Mouse (Mus musculus): Measurements from ENCODE around the gene Olfr111. TPM values are rescaled to one million over a fixed set of nuclear protein-coding genes. Genes with fewer than 3 reads are reported as not detected.
"Not testable (repeated sequence)": the region's sequence is repeated elsewhere in the genome, so short reads cannot be mapped to it uniquely, and the experiment has no call there.

Olfr111 gene
- not detected in 2 replicates for polyA plus RNA-seq (2014; fragmentation: Nextera tagmentation; extraction: Ambion mirVana)

DNA sequence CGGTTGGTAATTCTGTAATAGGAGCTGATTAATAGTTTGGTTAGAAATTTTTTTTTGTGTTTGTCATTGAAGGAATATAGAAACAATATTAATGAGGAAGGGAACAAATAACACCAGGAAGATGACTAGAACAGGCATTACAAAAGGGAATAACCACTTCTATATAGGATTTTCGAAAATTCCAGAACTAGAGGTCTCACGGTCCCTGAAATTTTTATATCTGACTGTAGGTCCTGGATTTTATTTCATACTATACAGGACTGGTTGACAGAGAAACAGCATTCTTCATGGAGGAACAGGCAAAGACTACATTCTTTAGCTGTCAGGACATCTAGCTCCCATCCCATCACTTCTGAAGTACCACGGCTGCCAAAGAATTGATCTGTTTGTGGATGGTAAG, at the start of gene Olfr111:
Olfr111 (plus strand) TSS at position 301 of the 400 bp plus-strand sequence.
- H3K4me3 ChIP-seq (ENCODE audit: low read depth, low read length) = no peak within 1 kb of the TSS
- H3K4me1 ChIP-seq (ENCODE audit: control insufficient read depth, insufficient read depth, low read length) = no peaks in the 10 kb centered on the region
- 86% methylated on average over 4 of the region's 4 CpGs for WGBS
- DNase-seq (ENCODE audit: low spot score) (no peak), ATAC-seq (ENCODE audit: low read depth) (no peak)
- no peaks in the 10 kb centered on the region for H3K27me3 ChIP-seq (replicated peaks; ENCODE audit: control insufficient read depth, insufficient read depth, low read length)
- H3K27ac ChIP-seq (replicated peaks; ENCODE audit: low read depth, low read length) = no peak within 1 kb of the TSS
- no peak within 1 kb of the TSS for H3K4me2 ChIP-seq (ENCODE audit: low read depth, low read length)
- no peaks in the 10 kb centered on the region for H3K36me3 ChIP-seq (ENCODE audit: control insufficient read depth, insufficient read depth, low read length)
- H3K9ac ChIP-seq (ENCODE audit: low read depth, low read length) = no peak within 1 kb of the TSS
- no peaks in the 10 kb centered on the region for H3K9me3 ChIP-seq (ENCODE audit: control insufficient read depth, low read length)

DNA sequence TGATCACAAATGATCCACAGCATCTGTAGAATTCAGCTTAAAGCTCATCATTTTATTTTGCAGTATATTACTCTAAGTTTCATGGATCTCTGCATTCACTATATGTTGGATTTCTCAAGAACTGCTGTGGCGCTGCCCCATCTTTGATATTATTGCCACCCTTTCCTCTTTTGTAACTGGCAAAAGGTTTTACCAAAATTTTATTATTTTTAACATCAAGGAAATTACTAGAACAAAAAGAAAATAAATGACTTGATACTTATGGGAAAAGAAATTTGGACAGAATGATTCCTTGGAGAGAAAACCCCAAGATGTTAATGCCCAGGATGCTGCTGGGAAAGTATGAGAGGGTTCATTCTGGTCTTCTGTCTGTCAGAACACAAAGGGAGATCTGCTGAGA, 49.2 kb upstream of the Olfr111 start, which contains the start of gene Olfr109:
Olfr109 (plus strand) TSS at position 301 of the 400 bp plus-strand sequence.
- Histone ChIP-seq H3K36me3 (ENCODE audit: control insufficient read depth, insufficient read depth, low read length) (no peaks in the 10 kb centered on the region), H3K27me3 (replicated peaks; ENCODE audit: control insufficient read depth, insufficient read depth, low read length) (no peaks in the 10 kb centered on the region), H3K4me2 (ENCODE audit: low read depth, low read length) (no peak within 1 kb of the TSS), H3K27ac (replicated peaks; ENCODE audit: low read depth, low read length) (no peak within 1 kb of the TSS), H3K4me3 (ENCODE audit: low read depth, low read length) (no peak within 1 kb of the TSS), H3K9me3 (ENCODE audit: control insufficient read depth, low read length) (no peaks in the 10 kb centered on the region), H3K9ac (ENCODE audit: low read depth, low read length) (no peak within 1 kb of the TSS), H3K4me1 (ENCODE audit: control insufficient read depth, insufficient read depth, low read length) (no peaks in the 10 kb centered on the region)
- WGBS = 88% methylated on average over 1 of the region's 1 CpGs
- no peak for ATAC-seq (ENCODE audit: low read depth)
- no peak for DNase-seq (ENCODE audit: low spot score)

DNA sequence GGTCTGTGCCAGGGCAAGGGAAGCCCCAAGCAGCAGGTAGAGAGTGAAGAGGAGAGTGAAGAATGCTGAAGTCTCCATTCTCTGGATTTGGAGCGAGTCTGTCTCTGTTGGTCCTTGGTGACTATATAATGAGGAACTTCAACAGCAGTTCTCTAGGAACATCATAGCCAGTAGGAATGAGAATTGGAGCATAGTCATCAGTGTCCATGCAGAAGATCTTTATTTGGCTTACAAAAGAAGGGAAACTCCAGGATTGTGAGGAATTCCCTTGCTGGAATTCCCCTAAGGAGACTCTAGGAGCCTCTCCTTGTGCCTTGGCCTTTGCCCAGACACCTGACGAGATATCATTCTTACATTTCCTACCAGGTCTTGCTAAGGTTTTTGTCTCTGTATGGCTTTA, 24.4 kb upstream of the Olfr111 start, which contains the start of gene H2-M2:
H2-M2 (minus strand) TSS at position 101 of the 400 bp plus-strand sequence.
- no peak within 1 kb of the TSS for H3K27ac ChIP-seq (replicated peaks; ENCODE audit: low read depth, low read length)
- no peak within 1 kb of the TSS for H3K9ac ChIP-seq (ENCODE audit: low read depth, low read length)
- no peaks in the 10 kb centered on the region for H3K27me3 ChIP-seq (replicated peaks; ENCODE audit: control insufficient read depth, insufficient read depth, low read length)
- no peak within 1 kb of the TSS for H3K4me3 ChIP-seq (ENCODE audit: low read depth, low read length)
- no peaks in the 10 kb centered on the region for H3K4me1 ChIP-seq (ENCODE audit: control insufficient read depth, insufficient read depth, low read length)
- H3K9me3 ChIP-seq (ENCODE audit: control insufficient read depth, low read length) = 0 out of 2 replicates have a peak, but pooled peaks cover 2% of the 10 kb centered on the region
- DNase-seq (ENCODE audit: low spot score) (no peak), ATAC-seq (ENCODE audit: low read depth) (no peak)
- no peaks in the 10 kb centered on the region for H3K36me3 ChIP-seq (ENCODE audit: control insufficient read depth, insufficient read depth, low read length)
- H3K4me2 ChIP-seq (ENCODE audit: low read depth, low read length) = no peak within 1 kb of the TSS
- 81% methylated on average over 2 of the region's 2 CpGs for WGBS

DNA sequence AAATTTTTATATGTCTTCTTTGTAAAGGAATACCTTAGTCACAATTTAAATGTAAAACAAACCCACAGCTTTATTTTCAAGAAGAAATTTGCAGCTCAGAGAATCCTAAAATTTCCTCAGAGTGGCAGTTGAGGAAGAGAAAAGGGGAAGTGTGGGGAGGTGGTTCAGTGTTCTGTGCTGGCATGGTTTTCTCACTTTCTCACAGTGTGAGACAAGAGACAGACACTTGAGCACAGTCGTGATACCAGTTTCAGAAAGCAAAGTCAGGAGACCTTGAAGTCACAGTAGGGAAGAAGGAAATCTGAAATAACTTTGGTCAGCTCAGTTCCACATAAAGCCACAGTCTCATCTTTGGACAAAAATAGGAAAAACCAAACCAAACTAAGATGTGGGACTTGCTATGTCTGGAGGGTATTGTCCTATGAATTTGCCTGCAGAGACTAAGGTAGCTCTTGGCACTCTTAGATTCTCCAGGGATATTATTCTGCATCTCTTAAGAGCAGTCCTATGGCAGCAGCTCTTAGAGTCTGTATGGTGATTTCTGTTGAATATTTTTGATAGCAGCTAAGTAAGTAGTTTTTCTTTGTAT, 15.8 kb upstream of the Olfr111 start, which contains the start of gene Olfr110:
Olfr110 (plus strand) TSS at position 539 of the 589 bp plus-strand sequence.
- ATAC-seq (ENCODE audit: low read depth) = no peak
- 61% methylated on average over 1 of the region's 1 CpGs for WGBS
- H3K27me3 ChIP-seq (replicated peaks; ENCODE audit: control insufficient read depth, insufficient read depth, low read length) = no peaks in the 10 kb centered on the region
- H3K9me3 ChIP-seq (ENCODE audit: control insufficient read depth, low read length) = no peaks in the 10 kb centered on the region
- no peak within 1 kb of the TSS for H3K4me3 ChIP-seq (ENCODE audit: low read depth, low read length)
- H3K4me2 ChIP-seq (ENCODE audit: low read depth, low read length) = no peak within 1 kb of the TSS
- H3K27ac ChIP-seq (replicated peaks; ENCODE audit: low read depth, low read length) = no peak within 1 kb of the TSS
- H3K9ac ChIP-seq (ENCODE audit: low read depth, low read length) = no peak within 1 kb of the TSS
- H3K36me3 ChIP-seq (ENCODE audit: control insufficient read depth, insufficient read depth, low read length) = no peaks in the 10 kb centered on the region
- DNase-seq (ENCODE audit: low spot score) = no peak
- no peaks in the 10 kb centered on the region for H3K4me1 ChIP-seq (ENCODE audit: control insufficient read depth, insufficient read depth, low read length)

DNA sequence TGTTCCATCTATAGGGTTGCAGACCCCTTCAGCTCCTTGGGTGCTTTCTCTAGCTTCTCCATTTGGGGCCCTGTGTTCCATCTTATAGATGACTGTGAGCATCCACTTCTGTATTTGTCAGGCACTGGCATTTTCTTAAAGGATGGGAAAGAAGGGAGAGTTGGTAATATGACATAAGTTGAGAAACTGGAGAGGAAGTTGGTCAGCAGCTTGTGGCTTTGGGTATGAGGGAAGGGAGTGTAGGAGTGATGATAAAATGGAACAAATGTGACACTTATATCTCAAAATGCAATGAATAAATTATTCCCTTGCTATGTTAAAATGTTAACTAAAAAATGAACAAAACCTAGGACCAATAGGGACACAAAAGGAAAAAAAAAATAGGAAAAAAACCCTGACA, 16.8 kb downstream of the Olfr111 start:
- H3K9me3 ChIP-seq (ENCODE audit: control insufficient read depth, low read length) = not testable (repeated sequence)

DNA sequence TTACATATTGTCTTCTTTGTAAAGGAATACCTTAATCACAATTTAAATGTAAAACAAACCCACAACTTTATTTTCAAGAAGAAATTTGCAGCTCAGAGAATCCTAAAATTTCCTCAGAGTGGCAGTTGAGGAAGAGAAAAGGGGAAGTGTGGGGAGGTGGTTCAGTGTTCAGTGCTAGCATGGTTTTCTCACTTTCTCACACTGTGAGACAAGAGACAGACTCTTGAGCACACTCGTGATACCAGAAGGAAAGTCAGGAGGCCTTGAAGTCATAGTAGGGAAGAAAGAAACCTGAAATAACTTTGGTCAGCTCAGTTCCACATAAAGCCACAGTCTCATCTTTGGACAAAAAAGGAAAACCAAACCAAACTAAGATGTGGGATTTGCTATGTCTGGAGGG, 17.6 kb downstream of the Olfr111 start:
- H3K27me3 ChIP-seq (replicated peaks; ENCODE audit: control insufficient read depth, insufficient read depth, low read length); H3K9me3 ChIP-seq (ENCODE audit: control insufficient read depth, low read length); H3K4me2 ChIP-seq (ENCODE audit: low read depth, low read length); ATAC-seq (ENCODE audit: low read depth); H3K36me3 ChIP-seq (ENCODE audit: control insufficient read depth, insufficient read depth, low read length); H3K4me3 ChIP-seq (ENCODE audit: low read depth, low read length); H3K27ac ChIP-seq (replicated peaks; ENCODE audit: low read depth, low read length); H3K9ac ChIP-seq (ENCODE audit: low read depth, low read length); H3K4me1 ChIP-seq (ENCODE audit: control insufficient read depth, insufficient read depth, low read length); DNase-seq (ENCODE audit: low spot score): not testable (repeated sequence)
- WGBS = 61% methylated on average over 1 of the region's 1 CpGs

More for the DNA sequence above, 16.8 kb downstream of the Olfr111 start:
- H3K36me3 ChIP-seq (ENCODE audit: control insufficient read depth, insufficient read depth, low read length); H3K4me1 ChIP-seq (ENCODE audit: control insufficient read depth, insufficient read depth, low read length); H3K9ac ChIP-seq (ENCODE audit: low read depth, low read length); H3K4me3 ChIP-seq (ENCODE audit: low read depth, low read length); DNase-seq (ENCODE audit: low spot score); H3K27ac ChIP-seq (replicated peaks; ENCODE audit: low read depth, low read length); H3K4me2 ChIP-seq (ENCODE audit: low read depth, low read length); ATAC-seq (ENCODE audit: low read depth); H3K27me3 ChIP-seq (replicated peaks; ENCODE audit: control insufficient read depth, insufficient read depth, low read length): not testable (repeated sequence)

DNA sequence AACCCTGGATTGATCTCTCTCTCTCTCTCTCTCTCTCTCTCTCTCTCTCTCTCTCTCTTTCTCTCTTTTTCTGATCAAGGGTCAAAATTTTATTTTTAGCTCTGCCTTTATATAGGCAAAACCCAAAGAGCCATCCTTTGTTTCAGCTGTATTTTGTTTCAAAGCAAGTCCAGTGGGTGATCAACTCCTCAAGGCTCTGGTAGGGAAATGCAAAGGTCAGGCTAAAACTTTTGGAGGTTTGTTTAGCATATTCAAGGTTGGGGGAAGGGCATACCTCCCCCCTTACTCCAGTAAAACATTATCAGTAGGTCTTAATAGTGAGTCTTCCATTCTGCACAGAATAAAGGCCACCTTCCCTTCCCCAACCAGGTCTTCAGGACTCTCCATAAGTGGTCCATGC, 27.3 kb downstream of the Olfr111 start:
- no peaks in the 10 kb centered on the region for H3K36me3 ChIP-seq (ENCODE audit: control insufficient read depth, insufficient read depth, low read length)
- H3K4me1 ChIP-seq (ENCODE audit: control insufficient read depth, insufficient read depth, low read length) = no peaks in the 10 kb centered on the region
- H3K9me3 ChIP-seq (ENCODE audit: control insufficient read depth, low read length) = no peaks in the 10 kb centered on the region
- H3K4me2 ChIP-seq (ENCODE audit: low read depth, low read length) = no peak overlapping the region
- H3K9ac ChIP-seq (ENCODE audit: low read depth, low read length) = no peak overlapping the region
- H3K4me3 ChIP-seq (ENCODE audit: low read depth, low read length) = no peak overlapping the region
- DNase-seq (ENCODE audit: low spot score) (no peak), ATAC-seq (ENCODE audit: low read depth) (no peak)
- H3K27ac ChIP-seq (replicated peaks; ENCODE audit: low read depth, low read length) = no peak overlapping the region
- no peaks in the 10 kb centered on the region for H3K27me3 ChIP-seq (replicated peaks; ENCODE audit: control insufficient read depth, insufficient read depth, low read length)

DNA sequence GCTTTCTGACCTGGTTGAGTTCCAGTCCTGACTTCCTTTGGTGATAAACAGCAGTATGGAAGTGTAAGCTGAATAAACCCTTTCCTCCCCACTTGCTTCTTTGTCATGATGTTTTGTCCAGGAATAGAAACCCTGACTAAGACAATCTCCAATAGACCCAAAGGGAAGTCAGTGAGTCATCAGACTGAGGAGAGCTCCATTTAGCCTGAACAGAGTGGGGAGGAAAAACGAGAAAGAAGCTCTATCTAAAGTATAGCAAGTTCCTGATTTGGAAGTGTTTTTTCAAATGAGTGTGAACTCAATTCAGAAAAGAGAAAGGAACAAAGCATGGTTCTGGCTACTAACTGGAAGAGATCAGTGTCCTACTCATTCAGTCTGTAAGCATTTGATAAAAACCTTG, 30.6 kb downstream of the Olfr111 start:
- ATAC-seq (ENCODE audit: low read depth); H3K4me2 ChIP-seq (ENCODE audit: low read depth, low read length); H3K9ac ChIP-seq (ENCODE audit: low read depth, low read length); H3K4me3 ChIP-seq (ENCODE audit: low read depth, low read length); DNase-seq (ENCODE audit: low spot score); H3K4me1 ChIP-seq (ENCODE audit: control insufficient read depth, insufficient read depth, low read length); H3K27me3 ChIP-seq (replicated peaks; ENCODE audit: control insufficient read depth, insufficient read depth, low read length); H3K9me3 ChIP-seq (ENCODE audit: control insufficient read depth, low read length); H3K27ac ChIP-seq (replicated peaks; ENCODE audit: low read depth, low read length); H3K36me3 ChIP-seq (ENCODE audit: control insufficient read depth, insufficient read depth, low read length): not testable (repeated sequence)
- WGBS = 44% methylated on average over 1 of the region's 1 CpGs

DNA sequence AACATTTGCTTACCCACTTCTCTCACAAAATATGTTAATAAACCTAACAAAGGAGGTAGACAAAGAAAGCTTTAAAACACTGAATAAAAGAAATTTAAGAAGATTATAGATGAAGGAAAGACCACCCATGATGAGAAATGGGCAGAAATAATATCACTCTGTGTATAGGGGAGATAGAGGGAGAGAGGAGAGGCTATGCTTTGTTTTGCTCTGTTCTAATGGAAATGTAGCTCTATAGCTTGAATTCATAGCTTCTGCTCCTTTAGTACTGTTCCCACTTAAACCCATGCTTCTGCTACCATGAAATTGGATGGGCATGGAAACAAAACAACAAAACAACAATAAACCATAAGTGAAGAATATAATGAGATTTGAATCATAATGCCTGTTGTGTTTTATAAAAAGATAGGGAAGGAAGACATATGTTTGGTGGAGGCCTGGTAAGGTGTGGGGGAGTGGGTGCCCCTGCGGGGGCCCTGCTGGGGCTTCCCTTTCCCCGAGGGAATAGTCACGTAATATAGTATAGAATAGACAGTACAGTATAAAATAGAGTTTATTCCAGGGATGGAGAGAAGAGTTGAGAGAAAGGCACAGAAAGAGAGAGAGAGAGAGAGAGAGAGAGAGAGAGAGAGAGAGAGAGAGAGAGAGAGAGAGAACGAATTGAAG, 33.8 kb downstream of the Olfr111 start:
- no peak for ATAC-seq (ENCODE audit: low read depth)
- 84% methylated on average over 4 of the region's 4 CpGs for WGBS
- H3K9ac ChIP-seq (ENCODE audit: low read depth, low read length) = no peak overlapping the region

More for the DNA sequence above, 33.8 kb downstream of the Olfr111 start:
- Histone ChIP-seq H3K9me3 (ENCODE audit: control insufficient read depth, low read length) (no peaks in the 10 kb centered on the region), H3K27ac (replicated peaks; ENCODE audit: low read depth, low read length) (no peak overlapping the region), H3K4me3 (ENCODE audit: low read depth, low read length) (no peak overlapping the region), H3K4me1 (ENCODE audit: control insufficient read depth, insufficient read depth, low read length) (no peaks in the 10 kb centered on the region), H3K36me3 (ENCODE audit: control insufficient read depth, insufficient read depth, low read length) (no peaks in the 10 kb centered on the region), H3K4me2 (ENCODE audit: low read depth, low read length) (no peak overlapping the region), H3K27me3 (replicated peaks; ENCODE audit: control insufficient read depth, insufficient read depth, low read length) (no peaks in the 10 kb centered on the region)
- no peak for DNase-seq (ENCODE audit: low spot score)

Data from embryonic facial prominence, embryonic 14.5 days (tissue).